Mouse (Mus musculus): ENCODE results near the gene Nkd1.

DNA sequence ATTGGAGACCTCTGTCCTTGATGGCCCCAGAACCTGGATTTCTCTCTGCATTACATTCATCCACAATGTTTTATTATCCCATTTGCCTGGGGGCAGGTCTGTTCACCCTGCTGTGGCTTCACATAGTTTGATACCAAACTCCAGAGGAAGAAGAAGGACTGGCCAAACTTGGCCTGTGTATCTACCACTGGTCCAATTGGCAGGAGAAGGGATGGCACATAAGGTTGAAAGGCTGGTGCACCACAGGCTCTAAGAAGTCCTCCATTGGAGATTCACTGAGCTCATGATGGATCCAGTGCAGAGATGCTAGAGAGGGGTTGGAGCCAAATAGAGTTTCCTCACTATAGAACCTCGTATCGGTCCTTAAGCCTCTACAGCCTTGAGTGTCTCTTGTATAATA lies 27.1 kb upstream of the Nkd1 start:
- TF ChIP-seq CTCF (IDR thresholded peaks at IDR 0.05; ENCODE audit: low read depth) (no peak), EP300 (IDR thresholded peaks at IDR 0.05; ENCODE audit: low read depth) (no peak)

Measured in liver, postnatal 0 days (tissue).